Mouse (Mus musculus) hindbrain, embryonic 10.5 days (tissue): Measurements from ENCODE around the gene Ccdc194. TPM values are rescaled to one million over a fixed set of nuclear protein-coding genes. Genes with fewer than 3 reads are reported as not detected.

Experiments used
- DNase-seq: peaks from one replicate; pipeline ENCODE4 v3.0.0-alpha.2; 2017; ENCODE audit warnings: low spot score
- H3K27ac ChIP-seq: fragments of 300-500 bp; sonication (generic); 2 replicates; pipeline ENCODE4 v1.5.1; 2016; ENCODE audit warnings: mild to moderate bottlenecking, moderate library complexity
- H3K27me3 ChIP-seq: fragments of 300-500 bp; sonication (generic); 2 replicates; pipeline ENCODE4 v1.6.1; 2016; ENCODE audit warnings: mild to moderate bottlenecking; ENCODE audit not compliant: poor library complexity, insufficient read depth, severe bottlenecking
- H3K36me3 ChIP-seq: fragments of 300-500 bp; sonication (generic); 2 replicates; pipeline ENCODE4 v1.6.1; 2016; ENCODE audit warnings: mild to moderate bottlenecking, moderate library complexity
- H3K4me1 ChIP-seq: fragments of 300-500 bp; sonication (generic); replicated peaks from 2 replicates; pipeline ENCODE4 v1.6.1; 2016; ENCODE audit warnings: mild to moderate bottlenecking
- H3K4me3 ChIP-seq: fragments of 300-500 bp; sonication (generic); 2 replicates; pipeline ENCODE4 v1.5.1; 2016; ENCODE audit warnings: mild to moderate bottlenecking, moderate library complexity
- H3K9me3 ChIP-seq: fragments of 300-500 bp; sonication (generic); 2 replicates; pipeline ENCODE4 v1.6.1; 2016; ENCODE audit warnings: mild to moderate bottlenecking, moderate library complexity
- whole genome bisulfite sequencing: fragments of 180-500 bp; shearing (Covaris S2); methylation state at CpG from one replicate; pipeline ENCODE4 v1.1.7; 2016; 5-methylcytosine and 5-hydroxymethylcytosine counted together
- polyA plus RNA-seq: library from polyadenylated mRNA; unstranded; fragments of >200 nt; fragmentation: Nextera tagmentation; extraction: Ambion mirVana; gene quantifications from 2 replicates; pipeline ENCODE4 v1.2.1, GENCODE M21; 2016

Gene Ccdc194
- polyA plus RNA-seq, result 0.51 and 0.60 TPM in 2 replicates

DNA sequence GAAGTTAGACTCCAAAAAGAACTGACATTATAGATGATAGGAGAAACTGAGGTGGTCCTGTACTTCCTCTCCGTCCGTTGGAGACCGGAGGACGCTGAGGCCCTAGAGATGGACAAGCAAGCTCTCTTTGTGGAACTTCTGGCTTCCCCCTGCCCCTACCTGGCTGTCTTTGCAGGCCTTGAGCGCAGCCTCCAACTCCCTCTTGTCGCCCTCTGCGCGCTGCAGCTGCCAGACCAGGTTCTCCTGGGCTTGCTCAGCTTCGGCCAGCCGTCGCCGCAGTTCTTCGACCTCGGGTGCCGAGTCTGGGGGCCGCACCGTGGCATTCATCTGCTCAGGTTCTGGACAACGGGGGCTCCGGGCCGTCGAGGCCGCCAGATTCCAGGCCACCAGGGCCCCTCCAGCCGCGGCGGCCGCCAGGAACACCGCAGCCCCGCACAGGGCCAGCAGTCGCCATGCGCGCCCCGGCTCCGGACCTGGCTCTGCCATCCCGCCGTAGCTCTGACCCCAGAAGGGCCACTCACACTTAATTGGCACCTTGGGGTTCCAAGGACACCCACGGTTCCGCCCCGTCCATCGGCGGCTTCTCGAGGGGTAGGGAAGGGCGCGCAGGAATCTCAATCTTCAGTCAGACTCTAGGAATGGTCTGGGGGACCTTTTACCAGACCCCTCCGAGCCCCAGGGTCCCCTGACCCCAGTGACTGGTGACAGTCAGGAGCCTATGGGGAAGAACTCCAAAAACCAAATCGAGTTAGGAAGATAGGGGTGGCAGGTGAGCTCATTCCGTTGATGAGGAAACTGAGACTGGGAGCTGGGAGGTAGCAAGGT, at the start of gene Ccdc194:
Ccdc194 (minus strand) TSS at position 486 of the 825 bp plus-strand sequence.
- DNase-seq, result peak; percentile 45
- Histone ChIP-seq H3K27me3 (peaks cover 66% of the 10 kb centered on the region), H3K9me3 (no peaks in the 10 kb centered on the region), H3K4me1 (peaks cover 28% of the 10 kb centered on the region), H3K36me3 (no peaks in the 10 kb centered on the region), H3K27ac (peak within 1 kb of the TSS; percentile 43; the same call in 1 of the 2 replicates), H3K4me3 (peak within 1 kb of the TSS; percentile 39)
- WGBS, result 5% methylated on average over 46 of the region's 46 CpGs

GRCm38 (mm10) chr8:71575020-71575419, 49.5 kb upstream of the Ccdc194 start:
- no peaks in the 10 kb centered on the region for H3K9me3 ChIP-seq
- 69% methylated on average over 1 of the region's 1 CpGs for WGBS
- H3K27me3 ChIP-seq, result peaks cover 13% of the 10 kb centered on the region
- no peaks in the 10 kb centered on the region for H3K36me3 ChIP-seq
- no peak overlapping the region for H3K27ac ChIP-seq
- H3K4me3 ChIP-seq, result no peak overlapping the region
- peaks cover 23% of the 10 kb centered on the region for H3K4me1 ChIP-seq
- no peak for DNase-seq

GRCm38 (mm10) chr8:71574426-71574825, 48.9 kb upstream of the Ccdc194 start:
- H3K4me3 ChIP-seq, result no peak overlapping the region
- H3K36me3 ChIP-seq, result no peaks in the 10 kb centered on the region
- H3K4me1 ChIP-seq, result peaks cover 28% of the 10 kb centered on the region
- no peak for DNase-seq
- peaks cover 11% of the 10 kb centered on the region for H3K27me3 ChIP-seq
- WGBS, result 85% methylated on average over 7 of the region's 7 CpGs
- no peak overlapping the region for H3K27ac ChIP-seq
- H3K9me3 ChIP-seq, result no peaks in the 10 kb centered on the region

- DNase-seq, result no peak
- WGBS, result 83% methylated on average over 9 of the region's 9 CpGs
Observed at GRCm38 (mm10) chr8:71572847-71573633, 47.5 kb upstream of the Ccdc194 start.

DNA sequence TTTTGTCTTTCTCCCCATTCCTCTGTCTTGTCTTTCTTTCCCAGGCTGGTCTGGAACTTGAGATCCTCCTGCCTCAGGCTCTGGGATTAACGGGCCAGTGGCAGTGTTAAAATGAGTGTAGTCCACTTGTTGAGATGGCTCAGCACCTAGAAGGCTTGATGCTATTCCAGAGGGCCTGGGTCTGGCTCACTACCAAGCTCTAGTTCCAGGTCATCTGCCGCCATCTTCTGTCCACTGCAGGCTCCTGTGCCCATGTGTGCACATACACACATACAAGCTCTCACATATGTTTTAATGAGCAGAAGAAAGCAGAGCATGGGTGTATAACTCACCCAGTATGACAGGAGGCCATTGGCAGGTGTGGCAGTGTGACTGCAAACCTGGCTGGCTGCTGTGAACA, 46.6 kb upstream of the Ccdc194 start:
- no peak for DNase-seq
- no peak overlapping the region for H3K4me3 ChIP-seq
- WGBS, result 87% methylated on average over 2 of the region's 2 CpGs
- H3K4me1 ChIP-seq, result peaks cover 40% of the 10 kb centered on the region
- H3K9me3 ChIP-seq, result no peaks in the 10 kb centered on the region
- H3K36me3 ChIP-seq, result no peaks in the 10 kb centered on the region
- H3K27me3 ChIP-seq, result peaks cover 34% of the 10 kb centered on the region
- H3K27ac ChIP-seq, result no peak overlapping the region

More at GRCm38 (mm10) chr8:71572847-71573633, 47.5 kb upstream of the Ccdc194 start:
- peaks cover 40% of the 10 kb centered on the region for H3K4me1 ChIP-seq
- peaks cover 24% of the 10 kb centered on the region for H3K27me3 ChIP-seq
- H3K4me3 ChIP-seq, result peak overlapping the region; percentile 5; the same call in 1 of the 2 replicates
- no peaks in the 10 kb centered on the region for H3K9me3 ChIP-seq
- H3K27ac ChIP-seq, result no peak overlapping the region
- H3K36me3 ChIP-seq, result no peaks in the 10 kb centered on the region

DNA sequence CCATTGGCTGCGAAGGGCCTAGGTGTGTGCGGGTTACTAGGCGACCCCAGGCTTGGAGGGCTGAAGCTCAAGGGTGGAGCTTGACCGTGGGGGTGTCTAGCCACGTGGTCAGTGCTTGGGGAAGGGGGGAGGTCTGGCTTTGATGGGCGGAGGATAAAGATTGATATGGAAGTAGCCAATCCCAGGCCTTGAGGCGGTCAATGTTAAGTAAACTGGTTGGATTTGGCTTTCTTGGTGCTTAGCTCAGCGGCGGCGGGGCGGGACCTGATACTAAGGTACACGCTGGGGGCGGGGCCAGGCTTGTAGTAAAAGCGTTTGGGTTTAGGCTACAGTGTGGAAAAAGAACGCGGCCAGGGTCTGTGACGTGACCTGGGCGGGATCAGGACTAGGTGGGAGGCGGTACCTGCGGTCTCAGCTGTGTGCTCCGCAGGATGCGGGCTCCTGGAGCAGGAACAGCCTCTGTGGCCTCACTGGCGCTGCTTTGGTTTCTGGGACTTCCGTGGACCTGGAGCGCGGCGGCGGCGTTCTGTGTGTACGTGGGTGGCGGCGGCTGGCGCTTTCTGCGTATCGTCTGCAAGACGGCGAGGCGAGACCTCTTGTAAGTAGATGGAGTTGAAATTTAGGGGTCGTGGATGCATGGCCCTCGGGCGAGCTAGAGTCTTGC, 44.9 kb upstream of the Ccdc194 start:
- peak overlapping the region; percentile 80 for H3K4me3 ChIP-seq
- no peaks in the 10 kb centered on the region for H3K36me3 ChIP-seq
- H3K27me3 ChIP-seq, result peaks cover 51% of the 10 kb centered on the region
- H3K9me3 ChIP-seq, result no peaks in the 10 kb centered on the region
- DNase-seq, result peak; percentile 90
- H3K27ac ChIP-seq, result peak overlapping the region; percentile 80
- under 1% methylated on average over 41 of the region's 41 CpGs for WGBS
- H3K4me1 ChIP-seq, result peaks cover 40% of the 10 kb centered on the region

DNA sequence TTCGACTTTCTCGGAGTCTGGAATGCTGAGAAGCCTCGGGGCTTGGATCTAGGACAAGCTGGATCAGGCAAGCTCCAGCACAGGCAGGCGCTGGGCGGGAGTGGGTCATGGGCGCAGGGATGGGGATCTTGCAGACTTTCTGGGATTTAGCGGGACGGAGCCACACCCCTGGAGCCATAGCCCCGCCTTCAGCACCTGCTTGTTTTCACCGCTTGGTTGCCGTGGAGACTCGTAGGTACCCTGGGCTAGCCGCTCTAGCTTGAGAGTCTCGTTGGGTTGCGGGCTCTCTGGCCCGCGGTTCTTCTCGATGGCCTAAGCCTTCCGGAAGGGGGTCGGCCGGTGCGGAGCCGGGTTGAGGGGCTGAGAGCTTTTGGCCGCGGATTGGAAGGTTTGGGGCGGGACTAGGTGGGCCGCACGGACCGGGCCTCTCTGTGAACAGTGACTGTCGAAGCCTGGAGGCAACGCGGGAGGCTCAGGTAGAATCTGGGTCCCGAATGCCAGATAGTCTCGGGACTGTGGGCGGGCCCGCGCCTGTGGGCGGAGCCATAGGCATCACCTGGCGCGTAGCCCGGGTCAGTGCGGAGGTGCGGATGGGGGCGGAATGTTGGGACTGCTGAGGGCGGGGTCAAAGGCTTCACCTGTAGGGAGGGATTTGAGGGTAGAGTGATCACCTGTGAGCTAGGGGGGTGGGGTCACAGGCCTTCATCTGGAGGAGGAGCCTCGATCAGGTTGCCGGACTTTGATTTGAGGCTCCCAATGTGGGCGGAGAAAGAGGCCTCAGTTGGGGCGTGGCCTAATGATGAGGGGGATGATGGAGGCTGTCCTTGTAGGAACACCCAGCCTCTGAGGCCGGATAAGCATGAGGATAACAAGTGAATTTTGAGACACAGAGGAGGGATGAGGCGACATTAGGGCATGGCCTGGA, 44.1 kb upstream of the Ccdc194 start:
- Histone ChIP-seq H3K4me1 (peaks cover 40% of the 10 kb centered on the region), H3K27me3 (peaks cover 57% of the 10 kb centered on the region), H3K4me3 (peak overlapping the region; percentile 80), H3K27ac (peak overlapping the region; percentile 80), H3K9me3 (no peaks in the 10 kb centered on the region), H3K36me3 (no peaks in the 10 kb centered on the region)
- WGBS, result under 1% methylated on average over 51 of the region's 51 CpGs
- DNase-seq, result peak; percentile 83

DNA sequence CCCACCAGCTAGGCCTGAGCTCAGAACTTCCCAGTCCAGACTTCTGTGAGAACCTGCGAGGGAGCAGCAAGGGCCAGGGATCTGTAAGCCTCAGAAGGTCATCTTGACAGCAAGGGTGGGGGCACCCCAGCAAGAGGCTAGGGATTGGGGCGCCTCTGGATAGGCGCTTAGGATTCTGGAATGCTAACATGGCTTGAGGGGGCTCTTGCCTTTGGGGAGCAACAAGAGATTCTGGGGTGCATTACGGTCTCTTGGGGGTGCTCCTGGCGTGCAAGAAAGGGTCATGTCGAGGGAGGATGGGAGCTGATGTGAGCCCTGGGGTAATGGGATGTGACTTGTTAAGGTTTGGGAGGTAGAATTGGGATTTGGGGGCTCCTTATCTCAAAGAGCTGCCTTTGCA, 43.4 kb upstream of the Ccdc194 start:
- H3K4me3 ChIP-seq, result peak overlapping the region; percentile 80
- peaks cover 6% of the 10 kb centered on the region for H3K9me3 ChIP-seq
- DNase-seq, result no peak
- peaks cover 64% of the 10 kb centered on the region for H3K27me3 ChIP-seq
- no peaks in the 10 kb centered on the region for H3K36me3 ChIP-seq
- peaks cover 40% of the 10 kb centered on the region for H3K4me1 ChIP-seq
- WGBS, result 17% methylated on average over 6 of the region's 6 CpGs
- H3K27ac ChIP-seq, result peak overlapping the region; percentile 80

DNA sequence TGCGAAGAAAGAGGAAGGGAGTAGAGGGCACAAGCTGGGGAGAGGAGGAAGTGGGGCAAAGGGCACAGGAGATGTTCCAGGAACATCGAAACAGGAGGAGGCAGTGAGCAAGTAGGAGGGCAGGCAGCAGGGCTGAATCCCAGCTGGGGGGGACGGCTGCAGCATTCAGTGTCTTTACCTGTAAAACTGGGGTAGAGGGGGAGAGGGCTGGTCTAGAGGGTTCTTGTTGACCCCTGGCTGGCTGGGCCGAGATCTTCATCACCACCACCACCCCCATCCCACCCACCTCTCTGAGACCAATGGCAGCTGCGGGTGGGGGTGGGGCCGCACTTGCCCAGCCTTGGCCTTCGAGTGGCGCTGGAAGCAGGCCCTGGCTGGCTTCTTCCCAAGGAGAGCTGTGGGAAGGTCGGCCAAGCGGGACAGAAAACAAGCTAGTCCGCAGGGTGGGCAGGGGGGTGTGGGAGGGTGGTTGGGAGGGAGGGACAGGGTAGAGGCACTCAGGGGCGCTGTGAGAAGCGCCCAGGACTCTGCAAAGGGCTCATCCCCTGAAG, 43.0 kb upstream of the Ccdc194 start, which contains the start of gene Slc27a1:
Slc27a1 (plus strand) TSS at position 496 of the 551 bp plus-strand sequence.
- H3K27ac ChIP-seq, result peak within 1 kb of the TSS; percentile 80
- no peak for DNase-seq

GRCm38 (mm10) chr8:71567587-71567986, 42.1 kb upstream of the Ccdc194 start:
- Histone ChIP-seq H3K27ac (no peak overlapping the region), H3K27me3 (peaks cover 78% of the 10 kb centered on the region), H3K36me3 (no peaks in the 10 kb centered on the region), H3K9me3 (peaks cover 7% of the 10 kb centered on the region), H3K4me3 (no peak overlapping the region), H3K4me1 (peaks cover 42% of the 10 kb centered on the region)
- DNase-seq, result no peak
- WGBS, result 80% methylated on average over 7 of the region's 7 CpGs

More for the DNA sequence above, 43.0 kb upstream of the Ccdc194 start, which contains the start of gene Slc27a1:
- Histone ChIP-seq H3K36me3 (no peaks in the 10 kb centered on the region), H3K4me3 (peak within 1 kb of the TSS; percentile 80), H3K9me3 (peaks cover 7% of the 10 kb centered on the region), H3K4me1 (peaks cover 40% of the 10 kb centered on the region), H3K27me3 (peaks cover 69% of the 10 kb centered on the region)
- WGBS, result 10% methylated on average over 13 of the region's 13 CpGs

DNA sequence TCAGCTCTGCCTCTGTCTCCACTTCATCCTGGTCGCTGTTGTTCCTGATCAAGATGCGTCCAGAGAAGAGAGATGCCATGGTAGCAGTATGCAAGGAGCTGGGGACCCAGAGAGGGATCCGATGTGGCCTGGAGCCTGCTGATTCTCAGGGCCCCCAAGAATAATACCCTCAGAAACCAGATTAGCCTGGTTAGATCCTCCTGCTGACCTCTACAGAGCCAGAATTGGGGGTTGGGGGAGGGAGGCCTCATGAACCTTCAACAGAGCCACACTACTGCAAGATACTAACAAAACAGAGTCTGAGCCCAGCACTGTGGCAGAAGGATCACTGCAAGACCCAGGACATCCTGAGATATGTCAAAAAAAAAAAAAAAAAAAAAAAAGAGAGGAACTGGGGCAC, 41.0 kb upstream of the Ccdc194 start, which contains the start of gene Nxnl1:
Nxnl1 (minus strand) TSS at position 101 of the 400 bp plus-strand sequence.
- no peak for DNase-seq
- Histone ChIP-seq H3K27me3 (peaks cover 81% of the 10 kb centered on the region), H3K27ac (no peak within 1 kb of the TSS), H3K4me1 (peaks cover 42% of the 10 kb centered on the region), H3K4me3 (no peak within 1 kb of the TSS), H3K36me3 (no peaks in the 10 kb centered on the region), H3K9me3 (peaks cover 7% of the 10 kb centered on the region)
- WGBS, result 62% methylated on average over 3 of the region's 3 CpGs
